Mouse (Mus musculus) brown adipose tissue, adult 24 weeks (tissue): ENCODE data around the gene Faf1. TPM values are rescaled to one million over a fixed set of nuclear protein-coding genes. Genes with fewer than 3 reads are reported as not detected.

ENCODE experiments used
- H3K27ac ChIP-seq: fragments of 200-500 bp; replicated peaks from 2 replicates; pipeline ENCODE4 v1.5.1; 2012; ENCODE audit warnings: low read depth, mild to moderate bottlenecking, low read length
- H3K4me1 ChIP-seq: fragments of 200-500 bp; 2 replicates; pipeline ENCODE4 v1.6.1; 2012; ENCODE audit warnings: low read length, mixed read lengths; ENCODE audit not compliant: control insufficient read depth, insufficient read depth, insufficient read length
- H3K4me3 ChIP-seq: fragments of 200-500 bp; 2 replicates; pipeline ENCODE4 v1.5.1; 2012; ENCODE audit warnings: low read depth, mild to moderate bottlenecking, low read length, moderate library complexity; ENCODE audit not compliant: insufficient read depth
- polyA plus RNA-seq: library from polyadenylated mRNA; stranded (reverse); fragments of >200 nt; gene quantifications from 2 replicates; pipeline ENCODE4 v1.2.4, GENCODE M21; 2012; ENCODE audit not compliant: missing spikeins, insufficient read depth, insufficient read length

The Faf1 gene
- polyA plus RNA-seq, 1 experiment: 26.6 TPM

DNA sequence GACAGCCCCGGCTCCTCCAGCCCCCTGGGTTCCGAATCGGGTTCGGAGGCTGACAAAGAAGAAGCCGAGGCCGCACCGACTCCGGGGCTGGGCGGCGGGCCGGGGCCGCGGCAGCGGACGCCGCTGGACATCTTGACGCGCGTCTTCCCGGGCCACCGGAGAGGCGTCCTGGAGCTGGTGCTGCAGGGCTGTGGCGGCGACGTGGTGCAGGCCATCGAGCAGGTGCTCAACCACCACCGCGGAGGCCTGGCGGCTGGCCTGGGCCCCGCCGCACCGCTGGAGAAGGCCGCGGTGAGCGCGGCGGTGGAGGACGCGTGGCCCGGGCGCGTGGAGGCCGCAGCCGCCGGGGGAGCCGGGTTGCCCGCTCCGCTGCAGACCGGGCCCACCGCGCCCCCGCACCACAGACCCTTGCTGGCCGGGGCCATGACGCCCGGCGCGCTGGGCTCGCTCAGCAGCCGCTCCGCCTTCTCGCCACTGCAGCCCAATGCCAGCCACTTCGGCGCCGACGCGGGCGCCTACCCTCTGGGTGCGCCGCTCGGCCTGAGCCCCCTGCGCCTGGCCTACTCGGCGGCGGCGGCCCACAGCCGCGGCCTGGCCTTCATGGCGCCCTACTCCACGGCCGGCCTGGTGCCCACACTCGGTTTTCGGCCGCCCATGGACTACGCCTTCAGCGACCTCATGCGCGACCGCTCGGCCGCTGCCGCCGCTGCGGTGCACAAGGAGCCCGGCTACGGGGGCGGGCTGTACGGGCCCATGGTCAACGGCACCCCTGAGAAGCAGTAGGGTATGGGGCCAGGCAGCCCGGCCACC is 305.7 kb downstream of the Faf1 start:
- H3K4me1 ChIP-seq: peaks cover 13% of the 10 kb centered on the region; the same call in 1 of the 2 replicates
- H3K27ac ChIP-seq: no peak overlapping the region
- peak overlapping the region; percentile 34 for H3K4me3 ChIP-seq

DNA sequence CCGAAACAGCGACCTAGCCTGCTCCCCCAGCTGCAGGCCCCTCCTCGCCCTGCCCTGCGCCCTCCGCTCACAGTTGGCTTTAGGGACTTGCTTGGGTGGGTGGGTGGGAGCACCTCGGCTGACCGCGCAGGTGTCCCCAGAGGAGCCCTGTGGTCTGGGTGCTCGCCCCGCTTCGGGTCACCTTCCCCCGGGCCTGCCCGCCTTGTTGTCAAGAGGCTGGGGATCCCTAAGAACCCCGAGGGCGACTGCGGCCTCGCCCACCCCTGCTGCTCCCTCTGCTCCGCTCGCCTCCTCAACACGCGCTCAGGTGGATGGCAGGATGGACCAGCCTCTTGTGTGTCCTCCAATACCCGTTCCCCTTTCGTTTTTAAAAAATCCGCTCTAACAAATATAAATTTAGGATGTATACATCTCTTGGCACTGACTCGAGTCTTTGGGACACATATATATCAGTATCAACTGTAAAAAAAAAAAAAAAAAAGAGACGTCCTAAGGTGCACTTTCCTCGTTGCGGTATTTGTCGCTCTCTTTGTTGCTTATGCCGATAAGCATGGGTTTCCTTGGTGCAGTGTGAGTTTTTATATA is 306.4 kb downstream of the Faf1 start:
- peak overlapping the region; percentile 34; the same call in 1 of the 2 replicates for H3K4me3 ChIP-seq
- H3K27ac ChIP-seq: no peak overlapping the region
- peaks cover 7% of the 10 kb centered on the region; the same call in 1 of the 2 replicates for H3K4me1 ChIP-seq

DNA sequence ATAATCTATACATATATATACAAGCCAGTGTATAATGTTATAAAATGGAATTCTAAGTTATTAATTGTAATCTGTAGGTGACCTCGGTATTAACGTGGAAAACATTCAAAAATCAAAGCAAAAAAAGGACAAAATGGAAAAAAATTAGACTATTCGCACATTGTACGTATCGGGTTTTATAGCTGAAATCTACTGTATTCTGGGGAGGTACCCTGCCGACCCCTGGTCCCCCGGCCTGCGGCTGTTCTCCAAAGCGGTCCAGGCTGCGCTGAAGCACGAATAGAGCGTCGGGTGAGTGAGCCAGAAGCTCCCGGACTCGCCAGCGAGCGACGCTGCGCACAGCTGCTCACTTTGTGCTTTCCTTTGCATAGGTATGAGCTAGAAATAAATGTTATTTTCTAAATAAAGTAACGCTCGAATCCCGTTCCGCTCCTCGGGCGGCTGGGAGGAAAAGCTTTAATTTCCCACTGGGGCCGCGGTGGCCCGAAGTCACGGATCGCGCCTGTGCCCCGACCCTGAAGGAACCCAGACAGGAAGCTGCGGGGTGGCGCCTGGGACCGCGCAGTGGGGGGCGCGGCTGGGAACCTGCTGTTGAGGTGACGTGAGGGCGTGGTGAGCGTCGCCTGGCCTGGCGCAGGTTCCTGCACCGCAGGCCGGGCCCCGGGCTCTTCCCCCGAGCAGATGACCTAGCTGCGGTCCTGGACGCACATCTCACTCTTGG is 307.1 kb downstream of the Faf1 start:
- no peak overlapping the region for H3K27ac ChIP-seq
- H3K4me1 ChIP-seq: peaks cover 7% of the 10 kb centered on the region; the same call in 1 of the 2 replicates
- H3K4me3 ChIP-seq: peak overlapping the region; percentile 24

DNA sequence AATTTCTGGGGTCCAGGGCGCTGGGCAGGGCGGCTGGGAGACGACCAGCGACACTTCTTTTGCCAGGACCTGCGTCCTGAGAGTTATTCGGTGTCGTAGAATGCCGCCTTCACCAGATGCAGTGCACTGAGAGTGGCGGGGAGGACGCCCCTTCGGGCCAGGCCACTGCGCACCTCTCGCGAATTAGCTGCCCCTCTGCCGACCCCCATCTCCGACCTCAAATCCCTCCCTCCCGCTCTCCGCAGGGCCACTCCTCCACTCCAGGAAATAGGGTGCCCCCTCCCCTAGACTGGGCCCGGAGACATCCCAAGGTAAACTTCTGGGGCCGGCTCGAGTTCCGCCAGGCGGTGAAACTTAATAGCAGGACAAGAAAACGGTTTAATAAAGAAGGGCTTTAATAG is 307.6 kb downstream of the Faf1 start:
- 0 out of 2 replicates have a peak overlapping the region, but pooled peaks have one; percentile 24 for H3K4me3 ChIP-seq
- H3K27ac ChIP-seq: no peak overlapping the region
- peaks cover 7% of the 10 kb centered on the region; the same call in 1 of the 2 replicates for H3K4me1 ChIP-seq

DNA sequence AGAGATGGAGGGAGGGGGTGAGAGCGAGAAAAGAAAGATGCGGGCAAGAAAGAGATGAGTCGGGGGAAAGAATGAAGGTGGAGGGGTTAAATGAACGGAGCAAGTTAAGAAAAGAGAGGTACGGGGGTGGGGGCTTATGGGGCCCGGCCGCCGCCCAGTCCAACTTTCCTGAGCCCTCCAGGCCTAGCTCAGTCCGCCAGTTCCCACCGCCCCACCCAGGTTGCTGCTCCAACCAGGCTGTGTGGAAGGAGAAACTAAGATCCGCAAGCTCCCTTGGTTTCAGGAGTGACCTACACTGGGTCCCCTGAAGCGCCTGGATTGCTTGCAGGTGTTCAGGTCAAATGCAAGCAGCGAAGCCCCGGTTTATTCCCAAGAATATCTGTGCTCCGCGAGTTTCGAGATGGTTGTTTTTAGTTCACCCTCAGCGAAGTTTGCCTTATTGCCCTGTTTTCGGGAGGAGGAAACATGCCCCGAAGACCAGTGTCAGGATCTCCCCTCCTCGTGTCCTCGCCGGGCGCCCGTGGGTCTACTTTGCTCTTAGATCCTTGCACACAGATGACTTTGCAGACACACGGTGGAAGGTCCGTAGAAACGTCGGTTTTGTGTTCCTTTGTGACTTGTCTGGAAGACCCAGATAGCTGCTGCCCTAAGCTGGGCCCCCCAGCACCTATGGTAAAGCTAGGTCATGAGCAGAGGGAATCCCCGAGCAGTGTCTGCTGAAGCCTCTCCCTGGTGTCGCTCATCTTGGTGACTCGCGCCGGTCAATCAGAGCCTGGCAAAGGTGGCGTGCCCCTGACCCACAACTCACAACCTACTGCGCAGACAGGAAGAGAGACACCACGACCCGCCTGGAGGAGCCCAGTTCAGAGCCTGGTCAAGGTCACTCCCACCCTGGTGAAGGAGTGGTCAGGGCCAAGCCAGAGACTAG is 308.4 kb downstream of the Faf1 start:
- Histone ChIP-seq H3K27ac (no peak overlapping the region), H3K4me1 (peaks cover 7% of the 10 kb centered on the region; the same call in 1 of the 2 replicates), H3K4me3 (no peak overlapping the region)

DNA sequence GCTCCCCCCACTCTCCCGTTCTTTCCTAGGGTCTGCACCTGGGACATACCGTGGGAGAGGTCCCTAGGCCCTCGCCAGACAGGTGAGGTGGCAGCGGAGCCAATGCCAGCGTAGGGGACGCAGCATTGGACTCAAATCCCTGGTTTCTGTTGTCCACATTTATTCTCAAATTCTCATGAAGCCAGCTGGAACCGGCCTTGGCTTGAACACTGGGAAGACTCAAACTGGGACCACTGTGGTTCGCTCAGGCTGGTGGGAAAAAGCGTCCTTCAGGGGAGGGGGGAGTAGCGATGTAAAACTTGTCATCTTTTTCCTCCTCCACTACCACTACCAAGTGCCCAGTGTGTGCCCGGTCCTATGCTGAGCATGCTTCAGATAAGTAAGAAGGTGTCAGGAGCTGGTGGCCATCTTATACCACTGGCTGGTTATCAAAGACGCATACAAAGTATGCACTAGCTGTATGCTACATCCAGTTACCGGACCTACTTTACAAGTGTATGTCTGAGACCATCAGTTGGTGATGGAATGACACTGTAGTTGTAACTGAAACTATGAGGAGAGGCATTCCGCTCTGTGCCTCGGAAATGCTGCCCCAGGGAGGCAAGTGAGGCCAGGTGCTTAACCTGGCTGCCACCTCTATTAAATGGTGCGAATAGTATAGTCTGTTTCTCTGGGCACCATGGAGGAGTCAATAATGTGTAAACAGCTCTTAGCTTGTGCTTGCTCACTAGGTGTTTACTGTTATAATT is 309.2 kb downstream of the Faf1 start:
- Histone ChIP-seq H3K4me1 (peaks cover 7% of the 10 kb centered on the region; the same call in 1 of the 2 replicates), H3K4me3 (no peak overlapping the region), H3K27ac (no peak overlapping the region)

DNA sequence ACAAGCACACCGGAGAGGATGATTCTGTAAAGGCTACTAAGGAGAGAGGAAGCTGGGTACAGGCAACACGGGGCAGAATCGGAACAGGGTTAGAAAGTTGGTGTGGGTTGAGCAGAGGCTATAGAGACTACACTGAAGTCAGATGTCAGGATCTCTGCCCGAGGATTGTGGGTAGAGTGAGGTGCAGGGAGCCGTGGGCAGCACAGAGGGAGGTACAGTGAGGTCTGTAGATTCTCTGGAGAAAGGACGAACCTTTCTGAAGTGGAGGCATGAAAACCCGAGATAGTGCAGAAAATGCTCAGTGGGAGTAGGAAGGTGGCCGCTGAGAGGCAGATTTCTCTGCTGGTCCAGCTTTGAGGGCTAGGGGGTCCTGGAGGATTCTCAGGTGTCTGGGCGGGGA is 309.9 kb downstream of the Faf1 start:
- H3K27ac ChIP-seq: no peak overlapping the region
- H3K4me1 ChIP-seq: peaks cover 7% of the 10 kb centered on the region; the same call in 1 of the 2 replicates
- H3K4me3 ChIP-seq: no peak overlapping the region

DNA sequence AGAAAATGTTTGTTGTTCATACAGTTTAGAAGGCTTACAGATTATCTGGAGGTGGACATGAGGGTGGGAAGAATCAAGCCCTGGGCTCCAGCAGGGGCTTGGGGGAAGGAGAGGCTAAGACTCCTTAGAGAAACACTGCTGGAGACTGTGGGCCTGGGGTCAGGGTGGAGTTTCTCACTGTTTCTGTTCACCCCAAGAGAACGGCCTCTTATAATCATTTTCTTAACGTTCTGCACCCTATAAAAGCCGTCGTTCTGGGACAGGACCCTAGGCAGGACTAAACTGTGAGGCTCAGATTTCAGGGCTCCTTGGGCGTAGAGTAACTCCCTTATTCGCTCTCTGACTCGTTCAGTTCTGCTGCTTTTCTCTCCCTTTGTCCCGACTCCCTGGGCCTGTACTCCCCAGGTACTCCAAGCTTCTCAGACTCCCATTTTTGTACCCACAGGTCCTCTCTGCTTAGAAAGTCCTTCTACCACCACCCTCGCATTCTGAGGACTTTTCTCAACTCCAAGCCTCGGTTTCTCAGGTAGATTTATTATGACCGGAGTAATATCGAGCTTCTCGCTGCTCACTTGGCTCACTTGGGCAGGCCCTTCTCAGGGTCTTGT is 310.5 kb downstream of the Faf1 start:
- Histone ChIP-seq H3K27ac (no peak overlapping the region), H3K4me1 (peaks cover 7% of the 10 kb centered on the region; the same call in 1 of the 2 replicates), H3K4me3 (no peak overlapping the region)

DNA sequence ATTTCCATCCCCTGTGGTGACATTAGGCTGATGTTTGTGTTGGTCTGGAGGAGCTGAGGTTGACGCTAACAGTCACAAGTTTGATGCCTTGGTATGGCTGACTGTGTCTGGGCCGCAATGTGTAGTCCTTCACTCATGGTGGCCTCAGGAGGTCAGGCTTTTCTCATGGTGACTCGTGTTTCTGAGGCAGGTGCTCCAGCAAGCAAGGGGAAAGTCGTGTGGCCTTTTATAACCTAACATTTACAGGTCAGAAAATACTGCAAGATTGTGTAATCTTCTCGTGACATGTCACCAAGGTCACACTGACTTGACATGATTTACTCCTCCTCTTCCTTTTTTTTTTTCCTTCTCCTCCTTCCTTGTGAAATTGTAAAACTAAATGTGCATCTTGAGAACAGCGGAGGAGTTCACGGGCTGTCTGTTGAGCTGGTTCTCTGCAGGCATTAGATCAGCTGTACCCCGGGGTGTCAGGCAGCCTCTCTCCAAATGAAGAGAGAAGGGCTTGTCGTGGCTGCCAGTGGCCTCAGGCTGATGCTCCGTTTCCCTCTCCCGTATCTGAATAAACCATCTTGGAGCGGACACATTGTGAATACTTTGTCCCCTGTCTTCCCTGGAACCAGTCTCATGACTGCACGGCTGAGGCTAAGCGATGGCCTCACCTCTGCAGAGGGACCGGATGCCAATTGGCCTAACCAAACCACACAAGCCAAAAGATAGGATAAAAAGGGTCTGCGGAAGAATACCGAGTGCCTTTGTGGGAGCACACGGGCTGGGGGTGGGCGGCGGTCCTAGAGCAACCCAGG is 311.4 kb downstream of the Faf1 start:
- Histone ChIP-seq H3K27ac (no peak overlapping the region), H3K4me3 (no peak overlapping the region), H3K4me1 (peaks cover 7% of the 10 kb centered on the region; the same call in 1 of the 2 replicates)

DNA sequence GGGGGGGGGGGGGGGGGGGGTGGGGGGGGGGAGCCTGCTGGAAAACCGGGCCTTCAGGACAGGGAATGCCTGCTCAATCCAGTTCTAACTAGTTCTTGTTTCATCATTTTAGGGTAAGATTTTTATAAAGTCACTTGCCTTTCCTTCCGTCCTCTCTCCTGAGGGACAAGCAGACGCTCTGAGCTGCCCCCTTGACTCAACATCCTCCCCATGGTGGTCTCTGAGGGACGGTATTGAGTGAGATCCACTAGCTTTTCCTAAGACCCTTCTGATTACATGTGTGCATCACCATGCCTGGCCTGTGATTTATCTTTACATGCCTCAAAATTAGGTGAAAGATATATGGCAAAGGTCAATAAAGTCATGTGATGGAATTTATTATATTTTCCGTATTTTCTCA is 312.0 kb downstream of the Faf1 start:
- no peak overlapping the region for H3K4me3 ChIP-seq
- no peak overlapping the region for H3K27ac ChIP-seq
- peaks cover 5% of the 10 kb centered on the region; the same call in 1 of the 2 replicates for H3K4me1 ChIP-seq

DNA sequence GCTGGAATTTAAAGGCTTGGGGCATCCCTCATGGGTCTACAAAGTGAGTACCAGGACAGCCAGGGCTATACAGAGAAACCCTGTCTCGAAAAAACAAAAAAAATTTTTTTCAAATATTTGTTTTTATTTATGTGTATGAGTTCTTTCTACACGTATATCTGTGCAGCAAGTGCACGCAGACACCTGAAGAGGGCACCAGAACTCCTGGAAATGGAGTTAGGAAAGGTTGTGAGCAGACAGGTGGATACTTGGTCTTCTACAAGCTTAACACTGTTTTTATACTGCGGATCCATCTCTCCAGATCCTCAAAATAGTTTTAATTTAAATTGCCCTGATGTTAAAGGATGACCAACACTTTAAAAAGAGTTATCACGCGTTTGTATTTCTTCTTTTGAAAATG is 312.8 kb downstream of the Faf1 start:
- no peak overlapping the region for H3K27ac ChIP-seq
- no peak overlapping the region for H3K4me3 ChIP-seq
- H3K4me1 ChIP-seq: no peaks in the 10 kb centered on the region

DNA sequence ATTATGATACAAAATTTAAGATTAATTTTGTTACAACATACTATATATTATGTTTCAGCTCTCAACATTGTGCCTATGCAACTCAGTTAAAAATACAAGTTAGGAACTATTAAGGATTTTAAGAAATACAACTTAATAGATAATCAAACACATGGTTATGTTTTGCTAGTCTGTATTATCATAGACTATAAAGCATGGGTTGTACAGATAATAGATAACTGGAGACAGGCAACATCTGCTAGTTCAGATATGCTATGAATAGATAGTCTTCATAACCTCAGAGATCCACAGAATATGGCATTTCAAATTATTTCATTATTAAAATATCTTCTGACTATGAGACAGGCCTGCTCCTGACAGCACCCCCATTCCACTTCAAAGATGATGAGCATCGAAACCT is 329.7 kb downstream of the Faf1 start:
- Histone ChIP-seq H3K4me3 (no peak overlapping the region), H3K27ac (no peak overlapping the region), H3K4me1 (no peaks in the 10 kb centered on the region)
